Mouse (Mus musculus) urinary bladder, postnatal 36 days (tissue): ENCODE data around the gene Txndc9.
A peak's percentile ranks its signal among the peaks of the same experiment; 100 is the strongest.

Experiments used
- DNase-seq, 2 experiments: peaks; one replicate each; pipeline ENCODE4 v3.0.0; 2022; ENCODE audit warnings: low spot score in 2 of 2, mixed read lengths in 1 of 2

Txndc9 gene

GRCm38 (mm10) chr1:37976666-37977065 lies 21.0 kb downstream of the Txndc9 start:
- peak in 1 of 2 experiments; percentile 22 for DNase-seq

DNA sequence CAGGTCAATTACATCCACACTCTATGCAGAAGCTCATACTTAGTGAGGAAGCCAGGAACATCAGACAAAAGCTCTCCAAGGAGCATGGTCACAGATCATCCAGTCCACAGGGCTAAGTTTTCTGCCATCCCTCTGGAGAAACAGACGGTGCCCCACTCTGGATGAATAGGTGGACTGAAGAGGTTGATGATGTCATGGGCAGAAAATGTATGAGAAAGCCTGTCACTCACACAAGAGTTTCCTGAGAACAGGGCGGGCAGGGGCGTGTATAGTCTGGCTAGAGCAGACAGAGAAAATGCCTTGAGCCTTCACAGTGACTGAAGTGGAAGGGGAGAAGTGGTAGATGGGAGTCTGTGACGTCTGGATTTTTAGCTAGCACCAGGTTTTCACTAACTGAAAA lies 26.2 kb downstream of the Txndc9 start:
- no peak for DNase-seq

GRCm38 (mm10) chr1:37968746-37969145 lies 28.9 kb downstream of the Txndc9 start:
- no peak for DNase-seq

GRCm38 (mm10) chr1:37965571-37965970 lies 32.1 kb downstream of the Txndc9 start:
- DNase-seq, result no peak

GRCm38 (mm10) chr1:37959486-37959885 lies 38.2 kb downstream of the Txndc9 start:
- no peak for DNase-seq

GRCm38 (mm10) chr1:37958516-37958915 lies 39.2 kb downstream of the Txndc9 start:
- DNase-seq, result no peak

DNA sequence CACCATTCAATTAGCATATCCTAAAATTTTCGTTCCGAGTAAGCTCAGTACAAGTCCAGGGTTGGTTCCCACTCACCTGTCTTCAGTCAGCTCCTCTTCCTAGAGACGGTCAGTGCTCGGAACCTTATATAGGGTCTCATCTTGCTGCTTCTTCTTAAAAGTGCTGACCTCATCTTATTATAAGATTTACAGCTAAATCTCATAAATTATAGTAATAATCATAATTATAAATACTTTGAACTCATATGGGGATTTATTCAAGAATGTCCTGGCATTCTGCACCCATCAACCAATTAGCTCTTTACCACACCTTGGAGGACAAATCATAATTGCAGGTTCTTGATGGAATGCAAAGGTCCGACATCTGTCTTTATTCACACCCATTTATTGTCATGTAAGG lies 40.0 kb downstream of the Txndc9 start, which contains the start of gene Lyg1:
TSS of gene Lyg1 (minus strand) at position 101 of the 400 bp plus-strand sequence.
- DNase-seq, result no peak

- DNase-seq, result no peak
Measured at GRCm38 (mm10) chr1:37956690-37957431, 40.8 kb downstream of the Txndc9 start.

GRCm38 (mm10) chr1:37955251-37955650 lies 42.4 kb downstream of the Txndc9 start:
- no peak for DNase-seq

DNA sequence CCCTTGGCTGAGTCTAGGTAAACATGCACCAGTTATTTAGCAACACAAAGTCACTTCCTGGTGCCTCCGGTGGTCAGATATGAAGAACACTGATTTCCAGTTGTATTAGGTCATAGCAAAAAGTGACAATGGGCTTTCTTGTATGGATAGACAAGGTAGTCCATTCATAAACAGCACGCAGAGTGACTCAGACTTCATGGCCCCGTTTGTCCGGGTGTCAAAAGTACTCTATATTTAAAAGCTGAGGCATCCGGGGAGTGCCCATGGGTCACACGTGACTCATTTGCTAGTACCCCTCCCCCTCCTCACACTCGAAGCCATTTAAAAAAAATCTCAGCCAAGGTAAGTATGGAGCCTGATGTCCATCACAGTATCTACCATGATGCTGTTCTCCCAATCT lies 42.9 kb downstream of the Txndc9 start:
- DNase-seq, result no peak

DNA sequence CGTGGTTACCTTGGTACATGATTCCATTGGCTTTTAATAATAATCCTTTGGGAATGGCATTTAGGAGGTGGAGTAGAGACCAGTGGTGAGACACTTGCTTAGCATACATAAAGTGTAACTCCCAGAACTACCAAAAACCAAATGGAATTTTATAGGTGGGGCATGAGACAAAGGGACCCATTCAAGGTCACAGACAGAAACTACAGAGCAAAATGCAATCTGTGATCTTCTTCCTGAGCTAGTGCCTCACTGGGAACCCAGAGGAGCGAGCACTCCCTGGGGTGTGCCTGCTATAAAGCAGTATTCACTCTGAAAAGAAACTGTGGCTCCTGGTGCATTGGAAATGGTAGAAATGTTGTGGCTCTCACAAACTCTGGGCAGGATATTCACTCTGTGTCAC lies 48.8 kb downstream of the Txndc9 start:
- no peak for DNase-seq
